Mouse (Mus musculus): ENCODE results near the gene Zpbp.

DNA sequence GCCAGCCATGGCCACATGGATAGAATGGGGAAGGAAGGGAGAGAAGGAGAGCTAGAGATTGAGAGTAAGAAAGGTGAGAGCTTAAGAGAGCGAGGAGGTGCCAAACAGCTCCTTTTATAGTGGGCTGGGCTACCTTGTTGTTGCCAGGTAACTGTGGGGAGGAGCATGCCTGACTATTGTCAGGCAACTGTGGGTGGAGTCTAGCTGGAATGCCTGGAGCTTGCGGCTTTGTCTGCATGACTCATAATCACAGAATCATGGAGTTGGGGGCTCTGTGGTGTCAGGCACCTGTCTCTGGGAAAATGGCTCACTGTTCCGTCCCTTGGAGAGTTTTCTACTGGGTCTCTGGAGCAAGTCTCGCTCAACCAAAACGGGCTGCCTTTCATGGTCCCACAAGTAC, 29.8 kb upstream of the Zpbp start:
- no peak for TF ChIP-seq CTCF (conservative IDR thresholded peaks at IDR 0.05; ENCODE audit: insufficient read depth, insufficient read length, low read depth, low read length)
- TF ChIP-seq POLR2A (IDR thresholded peaks at IDR 0.05; ENCODE audit: low read depth, low read length): no peak
